Comparison of ENCODE assay signal across 7 mouse cellular contexts in the genomic region with DNA sequence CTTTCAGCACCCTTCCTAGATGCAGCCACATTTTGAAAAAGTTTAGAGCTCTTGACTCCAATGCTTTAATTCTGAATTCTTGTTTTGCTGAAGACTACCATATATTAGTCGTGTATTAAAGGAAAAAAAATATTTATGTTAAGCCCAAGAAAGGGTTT. TPM values are rescaled to one million over a fixed set of nuclear protein-coding genes. Genes with fewer than 3 reads are reported as not detected.
A peak's percentile ranks its signal among the peaks of the same experiment; 100 is the strongest.
DNase-seq lines count a peak whose midpoint lies in the region; ATAC-seq and TF ChIP-seq lines count a peak whose summit lies in the region.

Gene Id2, minus strand, starts transcription at position 89 of the 158 bp plus-strand sequence.

- H3K4me2 ChIP-seq in embryonic facial prominence, embryonic 14.5 days (ENCODE audit: low read depth, low read length), result peak within 1 kb of the TSS; percentile 96
- H3K4me2 ChIP-seq in hindbrain, embryonic 13.5 days, result peak within 1 kb of the TSS; percentile 95
- peak within 1 kb of the TSS; percentile 74 for H3K4me2 ChIP-seq in liver, embryonic 15.5 days

- peaks cover 49% of the 10 kb centered on the region for H3K4me1 ChIP-seq in testis, adult 2 months (ENCODE audit: control insufficient read depth, insufficient read depth, low read length)
- peaks cover 27% of the 10 kb centered on the region for H3K4me1 ChIP-seq in embryonic facial prominence, embryonic 14.5 days (ENCODE audit: control insufficient read depth, insufficient read depth, low read length)
- peaks cover 73% of the 10 kb centered on the region for H3K4me1 ChIP-seq in hindbrain, embryonic 13.5 days (replicated peaks)
- H3K4me1 ChIP-seq in liver, embryonic 15.5 days (replicated peaks), result peaks cover 26% of the 10 kb centered on the region

- no peak for ATAC-seq in embryonic facial prominence, embryonic 14.5 days (ENCODE audit: low read depth)
- ATAC-seq in hindbrain, embryonic 13.5 days (ENCODE audit: low FRiP score), result no peak
- no peak for ATAC-seq in liver, embryonic 15.5 days (ENCODE audit: insufficient read depth)

- H3K36me3 ChIP-seq in testis, adult 2 months (ENCODE audit: control insufficient read depth, insufficient read depth, low read length), result no peaks in the 10 kb centered on the region
- no peaks in the 10 kb centered on the region for H3K36me3 ChIP-seq in embryonic facial prominence, embryonic 14.5 days (ENCODE audit: control insufficient read depth, insufficient read depth, low read length)
- no peaks in the 10 kb centered on the region for H3K36me3 ChIP-seq in hindbrain, embryonic 13.5 days
- H3K36me3 ChIP-seq in liver, embryonic 15.5 days (replicated peaks), result no peaks in the 10 kb centered on the region

- peaks cover 2% of the 10 kb centered on the region for H3K27me3 ChIP-seq in testis, adult 2 months (ENCODE audit: control insufficient read depth, insufficient read depth, low read length)
- H3K27me3 ChIP-seq in embryonic facial prominence, embryonic 14.5 days (replicated peaks; ENCODE audit: control insufficient read depth, insufficient read depth, low read length), result no peaks in the 10 kb centered on the region
- H3K27me3 ChIP-seq in hindbrain, embryonic 13.5 days, result peaks cover 9% of the 10 kb centered on the region; the same call in 1 of the 2 replicates
- H3K27me3 ChIP-seq in liver, embryonic 15.5 days, result peaks cover 98% of the 10 kb centered on the region

- no peak for TF ChIP-seq CTCF in testis, adult 2 months (IDR thresholded peaks at IDR 0.05; ENCODE audit: control insufficient read depth, insufficient read depth, insufficient replicate concordance, low read depth, low read length)

- peak within 1 kb of the TSS; percentile 79 for H3K4me3 ChIP-seq in testis, adult 2 months (ENCODE audit: control insufficient read depth, low read depth, low read length)
- H3K4me3 ChIP-seq in embryonic facial prominence, embryonic 14.5 days (ENCODE audit: low read depth, low read length), result peak within 1 kb of the TSS; percentile 85
- peak within 1 kb of the TSS; percentile 78 for H3K4me3 ChIP-seq in hindbrain, embryonic 13.5 days
- peak within 1 kb of the TSS; percentile 63 for H3K4me3 ChIP-seq in liver, embryonic 15.5 days (replicated peaks)

- DNase-seq in testis, postnatal 14 days (ENCODE audit: low spot score), result no peak
- DNase-seq in embryonic facial prominence, embryonic 14.5 days (ENCODE audit: low spot score), result no peak
- DNase-seq in ovary, postnatal 14 days (ENCODE audit: low spot score), result no peak
- DNase-seq in T-cell, adult 2 months (ENCODE audit: low spot score), result no peak

- H3K27ac ChIP-seq in testis, adult 2 months (ENCODE audit: control insufficient read depth, insufficient read depth, low read depth, low read length), result peak within 1 kb of the TSS; percentile 82
- H3K27ac ChIP-seq in embryonic facial prominence, embryonic 14.5 days (replicated peaks; ENCODE audit: low read depth, low read length), result peak within 1 kb of the TSS; percentile 99
- H3K27ac ChIP-seq in hindbrain, embryonic 13.5 days, result peak within 1 kb of the TSS; percentile 95
- H3K27ac ChIP-seq in liver, embryonic 15.5 days (replicated peaks), result peak within 1 kb of the TSS; percentile 83

- TF ChIP-seq POLR2A in testis, adult 2 months (IDR thresholded peaks at IDR 0.05; ENCODE audit: control insufficient read depth, low read depth, low read length), result no peak

- H3K9ac ChIP-seq in embryonic facial prominence, embryonic 14.5 days (ENCODE audit: low read depth, low read length), result peak within 1 kb of the TSS; percentile 88
- peak within 1 kb of the TSS; percentile 90 for H3K9ac ChIP-seq in hindbrain, embryonic 13.5 days
- H3K9ac ChIP-seq in liver, embryonic 15.5 days, result peak within 1 kb of the TSS; percentile 39; the same call in 1 of the 2 replicates

- 2% methylated on average over 1 of the region's 1 CpGs for WGBS in embryonic facial prominence, embryonic 14.5 days
- 3% methylated on average over 1 of the region's 1 CpGs for WGBS in hindbrain, embryonic 13.5 days
- 2% methylated on average over 1 of the region's 1 CpGs for WGBS in liver, embryonic 15.5 days (ENCODE audit: insufficient replicate concordance)

- no peaks in the 10 kb centered on the region for H3K9me3 ChIP-seq in embryonic facial prominence, embryonic 14.5 days (ENCODE audit: control insufficient read depth, low read length)
- no peaks in the 10 kb centered on the region for H3K9me3 ChIP-seq in hindbrain, embryonic 13.5 days
- no peaks in the 10 kb centered on the region for H3K9me3 ChIP-seq in liver, embryonic 15.5 days (replicated peaks)

RNA-seq across cellular contexts. Expression of gene Id2, which starts in this region (rescaled TPM):
- polyA plus RNA-seq in testis, adult 2 months (2012; rRNA removed), result 7.6 and 14.4 TPM in 2 replicates
- polyA plus RNA-seq in embryonic facial prominence, embryonic 14.5 days (2014; fragmentation: Nextera tagmentation; extraction: Ambion mirVana), result 301 and 307 TPM in 2 replicates
- 276 and 296 TPM in 2 replicates for polyA plus RNA-seq in hindbrain, embryonic 13.5 days (2015; fragmentation: Nextera tagmentation; extraction: Ambion mirVana)
- 105 and 126 TPM in 2 replicates for polyA plus RNA-seq in liver, embryonic 15.5 days (2015; fragmentation: Nextera tagmentation; extraction: Ambion mirVana)

Comparison
In these comparisons a context has a peak if more than half of its experiments do, and no peak if none do; other contexts are left out.
1. H3K9ac ChIP-seq: peak in every context shown above with its lines; median percentile 90 in hindbrain, embryonic 13.5 days; 88 in embryonic facial prominence, embryonic 14.5 days; 39 in liver, embryonic 15.5 days.